Mouse (Mus musculus): Measurements from ENCODE around the gene Susd3. TPM values are rescaled to one million over a fixed set of nuclear protein-coding genes. Genes with fewer than 3 reads are reported as not detected.

The Susd3 gene
- 43.6 to 51.0 TPM (median 46.1 TPM) in 4 replicates for total RNA-seq (2023; ENCODE audit: inconsistent age)

DNA sequence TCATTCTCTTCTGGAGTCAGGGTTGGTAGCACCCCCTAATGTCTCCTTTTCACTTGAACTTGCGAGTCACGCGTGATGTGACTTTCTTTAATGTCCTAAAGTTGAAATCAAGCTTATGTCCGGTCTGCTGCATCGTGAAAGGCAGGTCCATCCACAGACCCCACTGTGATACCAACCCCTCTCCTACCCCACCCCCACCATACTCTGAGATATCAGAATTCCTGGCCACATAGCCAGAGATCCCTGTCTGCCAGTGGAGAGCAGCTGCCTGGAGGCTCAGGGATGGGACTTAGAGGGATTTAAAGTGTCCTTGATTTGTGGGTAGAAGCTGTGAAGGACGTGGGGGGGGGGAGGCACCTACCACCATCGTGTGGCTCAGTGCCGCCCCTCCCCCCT is at the start of gene Susd3:
Susd3 (minus strand) TSS at position 240 of the 396 bp plus-strand sequence.

DNA sequence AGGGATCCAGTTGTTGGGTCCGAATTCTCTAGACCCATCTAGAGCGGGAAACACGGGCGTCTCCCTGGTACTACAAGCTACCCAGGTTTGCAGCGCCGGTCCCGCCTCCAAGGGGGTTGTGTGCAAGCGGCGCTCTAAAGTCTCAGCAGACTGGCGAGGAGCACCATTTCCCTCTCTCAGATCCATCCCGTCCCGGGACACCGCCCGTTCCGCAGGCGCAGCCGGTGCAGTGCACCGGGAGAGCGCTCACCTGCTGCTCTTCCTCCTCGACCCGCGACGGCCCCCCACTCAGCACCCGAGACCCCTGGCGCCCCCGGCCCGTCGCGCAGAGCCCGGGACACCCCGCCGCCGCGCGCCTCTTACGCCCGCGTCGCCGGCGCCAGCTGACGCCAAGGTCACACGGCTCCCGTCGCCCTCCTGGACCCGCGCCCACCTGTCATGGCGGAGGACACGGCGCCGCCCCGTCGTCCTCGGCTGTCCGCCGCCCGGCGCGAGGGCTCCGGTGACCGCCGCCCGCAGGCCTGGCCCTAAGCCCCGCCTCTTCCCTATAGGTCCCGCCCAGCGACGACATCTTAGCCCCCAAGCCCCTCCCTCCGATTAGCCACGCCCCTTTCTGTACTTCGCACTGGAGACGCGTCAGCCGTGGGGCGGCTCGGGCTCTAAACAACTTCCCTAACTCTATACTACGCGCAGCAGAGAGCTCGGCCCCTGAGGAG is 32.8 kb downstream of the Susd3 start, which contains the start of gene Card19:
Card19 (minus strand) TSS at position 534 of the 716 bp plus-strand sequence.

DNA sequence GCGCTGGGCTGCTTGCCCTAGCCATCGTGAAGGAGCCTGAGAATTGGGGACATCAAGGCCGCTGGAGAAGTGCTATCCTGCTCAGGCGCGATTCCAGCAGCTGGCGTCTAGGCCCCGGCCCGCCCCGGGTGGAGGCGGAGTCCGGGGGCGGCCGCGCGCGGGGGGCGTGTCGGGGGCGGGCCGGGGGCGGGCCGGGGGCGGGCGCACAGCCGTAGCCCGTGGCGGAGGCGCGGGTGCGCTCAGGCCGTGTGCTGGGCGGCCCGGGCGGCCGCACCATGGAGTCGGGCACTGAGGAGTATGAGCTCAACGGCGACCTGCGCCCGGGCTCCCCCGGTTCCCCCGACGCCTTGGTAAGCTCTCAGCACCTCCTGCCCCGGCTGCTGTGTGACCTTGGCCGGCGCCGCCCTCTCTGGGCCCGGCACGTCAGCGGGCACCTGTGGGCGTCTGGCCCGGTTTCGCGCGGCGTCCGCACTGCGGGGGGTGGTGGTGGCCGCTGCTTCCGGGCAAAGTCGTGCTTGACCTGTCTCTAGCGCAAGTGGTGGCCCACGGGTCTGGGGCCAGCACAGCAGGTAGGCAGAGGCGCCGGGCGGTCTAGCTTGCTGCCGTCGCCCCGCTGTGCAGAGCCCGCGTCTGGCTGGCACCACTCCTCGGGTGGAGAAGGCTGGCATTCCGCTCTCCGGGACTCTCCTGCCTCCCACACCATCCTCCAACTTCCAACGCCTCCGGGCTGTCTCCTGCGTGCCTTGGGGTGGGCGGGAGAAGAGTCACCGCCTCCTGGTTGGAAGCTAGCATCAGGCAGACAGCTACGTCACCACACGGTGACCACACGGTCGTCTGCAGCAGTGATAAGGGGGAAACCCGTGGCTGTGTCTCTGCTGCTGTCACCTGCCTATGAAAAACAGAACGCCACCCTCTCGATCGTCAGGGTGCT is 61.0 kb downstream of the Susd3 start, which contains the start of gene Ninj1:
Ninj1 (plus strand) TSS at position 198 of the 931 bp plus-strand sequence.

Other genes with a start within 250 kb of the Susd3 start
- 0.35 to 0.78 TPM (median 0.69 TPM) in 4 replicates for gene Wnk2, start 100.7 kb downstream of the Susd3 start, total RNA-seq (2023; ENCODE audit: inconsistent age)
- gene Ninj1, start 61.2 kb downstream of the Susd3 start, total RNA-seq (2023; ENCODE audit: inconsistent age): 30.5 to 35.2 TPM (median 32.7 TPM) in 4 replicates
- 44.6 to 49.7 TPM (median 45.3 TPM) in 4 replicates for gene Card19, start 32.7 kb downstream of the Susd3 start, total RNA-seq (2023; ENCODE audit: inconsistent age)
- gene Fgd3, start 71.6 kb upstream of the Susd3 start, total RNA-seq (2023; ENCODE audit: inconsistent age): 107 to 116 TPM (median 113 TPM) in 4 replicates
- 22.0 to 27.9 TPM (median 24.9 TPM) in 4 replicates for gene Bicd2, start 92.9 kb upstream of the Susd3 start, total RNA-seq (2023; ENCODE audit: inconsistent age)
- gene Ippk, start 172.5 kb upstream of the Susd3 start, total RNA-seq (2023; ENCODE audit: inconsistent age): 7.0 to 8.0 TPM (median 7.0 TPM) in 4 replicates
- gene Tes3-ps, start 244.6 kb upstream of the Susd3 start, total RNA-seq (2023; ENCODE audit: inconsistent age): 0.66 to 1.6 TPM (median 0.85 TPM) in 4 replicates

Measured in B cell, adult (primary cell).